Mouse (Mus musculus) c-Kit-negative CD71-positive TER-119-positive erythroid progenitor cells, embryonic 14.5 days (primary cell): Measurements from ENCODE around the gene Cyb561a3.

Experiments used
- DNase-seq: peaks from one replicate; pipeline ENCODE4 v3.0.0-alpha.2; 2013; ENCODE audit warnings: low read depth, low spot score

Gene Cyb561a3

DNA sequence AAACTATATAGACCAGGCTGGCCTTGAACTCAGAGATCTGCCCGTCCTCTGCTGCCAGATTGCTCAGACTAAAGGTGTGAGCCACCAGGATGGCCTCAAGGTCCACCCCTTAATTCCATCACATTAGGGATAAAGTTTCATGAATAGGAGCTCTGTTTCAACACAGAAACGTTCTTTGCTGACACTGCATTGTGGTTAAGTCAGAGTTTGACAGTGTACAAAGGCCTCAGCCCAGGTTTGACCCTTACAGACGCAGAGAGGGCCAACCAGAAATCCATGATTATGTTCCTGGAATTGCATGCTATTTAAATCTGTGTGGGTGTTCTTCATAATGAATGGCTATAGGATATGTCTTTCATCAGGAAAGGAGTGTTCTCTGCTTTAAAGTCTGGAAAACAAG lies 13.3 kb downstream of the Cyb561a3 start:
- DNase-seq: no peak

DNA sequence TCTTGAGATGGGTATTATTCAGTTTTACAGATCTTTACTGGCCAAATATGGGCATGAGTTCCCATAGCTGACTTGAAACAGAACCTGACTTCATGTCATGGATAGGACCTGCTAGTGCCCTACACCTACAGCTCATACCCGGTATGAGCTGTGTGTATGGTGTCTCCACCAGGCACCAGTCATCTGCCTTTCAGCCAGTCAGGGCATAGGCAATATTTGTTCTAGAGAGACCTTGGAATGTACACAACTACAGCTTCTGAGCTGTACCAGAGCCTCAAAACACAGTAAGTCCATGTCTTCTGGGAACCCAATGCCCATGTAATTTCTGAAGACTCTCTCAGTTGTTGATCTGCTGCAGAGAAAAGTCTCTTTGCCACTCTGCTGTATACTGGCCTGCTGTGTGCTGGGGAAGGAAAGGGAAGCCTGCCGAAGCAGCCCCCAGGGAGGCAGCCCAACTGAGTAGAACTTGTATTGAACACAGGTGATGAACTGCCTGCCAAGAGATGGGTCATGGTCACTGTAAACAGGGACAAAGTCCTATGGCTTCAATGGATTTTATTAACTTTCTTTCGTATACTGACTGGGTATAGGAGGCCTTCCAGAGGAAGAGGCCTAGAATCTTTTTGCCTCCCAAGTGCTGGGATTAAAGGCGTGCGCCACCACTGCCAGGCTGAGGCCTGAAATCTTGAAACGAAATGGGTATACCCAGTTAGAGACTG lies 14.8 kb downstream of the Cyb561a3 start:
- no peak for DNase-seq

DNA sequence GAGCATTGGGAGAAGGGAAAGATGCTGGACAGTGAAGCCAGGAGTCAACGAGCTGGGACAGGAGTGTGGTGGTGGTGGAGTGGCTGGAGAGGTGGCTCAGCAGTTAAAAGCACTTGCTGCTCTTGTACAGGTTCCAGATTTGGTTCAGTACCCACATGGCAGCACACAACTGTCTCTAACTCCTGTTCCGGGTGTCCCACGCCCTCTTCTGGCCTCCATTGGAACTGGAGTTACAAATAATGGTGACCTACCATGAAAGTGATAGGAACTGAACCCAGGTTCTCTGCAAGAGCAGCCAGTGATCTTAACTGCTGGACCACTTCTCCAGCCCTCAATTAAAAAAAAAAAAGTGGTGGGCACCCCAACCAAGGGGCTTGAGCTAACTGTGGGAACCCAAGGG lies 21.2 kb downstream of the Cyb561a3 start:
- no peak for DNase-seq

DNA sequence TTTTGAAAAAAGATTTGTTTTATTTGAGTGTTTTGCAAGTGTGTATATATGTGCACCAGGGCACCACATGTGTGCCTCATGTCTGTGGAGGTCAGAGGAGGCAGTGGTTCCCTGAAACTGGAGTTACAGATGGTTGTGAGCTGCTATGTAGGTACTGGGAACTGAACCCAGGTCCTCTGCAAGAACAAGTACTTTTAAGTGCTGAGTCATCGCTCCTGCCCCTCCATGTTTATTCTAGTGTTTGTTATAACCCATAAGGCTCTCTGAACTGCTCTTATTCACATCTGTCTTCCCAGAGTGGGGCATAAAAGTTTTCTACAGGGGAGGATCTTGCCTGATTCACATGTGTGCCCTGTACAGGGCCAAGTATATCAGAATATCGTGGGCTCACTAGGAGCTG lies 22.7 kb downstream of the Cyb561a3 start:
- no peak for DNase-seq

DNA sequence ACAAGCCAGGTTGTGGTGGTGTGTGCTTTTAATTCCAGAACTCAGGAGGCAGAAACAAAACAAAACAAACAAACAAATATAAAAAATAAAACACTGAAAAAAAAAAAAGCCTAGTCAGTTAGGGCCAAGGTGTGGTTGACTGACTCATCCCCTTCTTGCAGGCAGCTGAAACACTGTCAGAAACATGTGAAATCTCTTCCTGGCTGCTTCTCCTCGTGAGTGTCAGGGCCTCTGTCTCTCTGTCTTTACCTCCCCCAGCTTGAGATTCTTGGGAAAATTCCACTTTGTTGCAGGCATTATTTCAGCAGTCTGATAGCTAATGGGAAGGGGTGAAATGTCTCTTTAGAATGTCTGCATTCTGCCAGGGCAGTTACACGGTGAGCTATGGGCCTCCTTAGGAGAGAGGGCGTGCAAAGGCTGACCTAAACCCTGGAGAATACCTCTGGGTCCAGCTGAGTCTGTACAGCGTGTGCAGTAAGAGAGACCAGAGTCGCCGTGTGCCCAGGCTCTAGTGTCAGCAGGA lies 25.3 kb downstream of the Cyb561a3 start:
- no peak for DNase-seq

DNA sequence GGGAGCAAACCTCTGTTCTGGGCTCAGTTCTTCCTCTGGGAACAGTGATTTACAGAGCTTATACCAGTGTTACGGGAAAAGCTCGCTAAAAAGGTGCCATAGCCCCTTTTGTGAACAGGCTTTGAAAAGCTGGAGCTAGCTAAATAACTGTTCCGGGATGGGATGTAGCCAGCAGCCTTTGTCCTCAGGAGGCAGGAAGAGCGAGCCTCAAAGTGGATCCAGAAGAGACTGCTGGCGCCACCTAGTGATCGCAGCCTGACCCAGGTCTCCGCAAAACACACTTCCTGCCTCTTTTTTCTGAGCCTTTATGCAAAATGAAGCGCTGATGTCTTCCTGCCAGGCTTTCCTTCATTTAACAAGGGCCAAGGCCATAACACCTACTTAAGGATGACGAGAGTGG lies 25.8 kb downstream of the Cyb561a3 start:
- DNase-seq: peak; percentile 64

DNA sequence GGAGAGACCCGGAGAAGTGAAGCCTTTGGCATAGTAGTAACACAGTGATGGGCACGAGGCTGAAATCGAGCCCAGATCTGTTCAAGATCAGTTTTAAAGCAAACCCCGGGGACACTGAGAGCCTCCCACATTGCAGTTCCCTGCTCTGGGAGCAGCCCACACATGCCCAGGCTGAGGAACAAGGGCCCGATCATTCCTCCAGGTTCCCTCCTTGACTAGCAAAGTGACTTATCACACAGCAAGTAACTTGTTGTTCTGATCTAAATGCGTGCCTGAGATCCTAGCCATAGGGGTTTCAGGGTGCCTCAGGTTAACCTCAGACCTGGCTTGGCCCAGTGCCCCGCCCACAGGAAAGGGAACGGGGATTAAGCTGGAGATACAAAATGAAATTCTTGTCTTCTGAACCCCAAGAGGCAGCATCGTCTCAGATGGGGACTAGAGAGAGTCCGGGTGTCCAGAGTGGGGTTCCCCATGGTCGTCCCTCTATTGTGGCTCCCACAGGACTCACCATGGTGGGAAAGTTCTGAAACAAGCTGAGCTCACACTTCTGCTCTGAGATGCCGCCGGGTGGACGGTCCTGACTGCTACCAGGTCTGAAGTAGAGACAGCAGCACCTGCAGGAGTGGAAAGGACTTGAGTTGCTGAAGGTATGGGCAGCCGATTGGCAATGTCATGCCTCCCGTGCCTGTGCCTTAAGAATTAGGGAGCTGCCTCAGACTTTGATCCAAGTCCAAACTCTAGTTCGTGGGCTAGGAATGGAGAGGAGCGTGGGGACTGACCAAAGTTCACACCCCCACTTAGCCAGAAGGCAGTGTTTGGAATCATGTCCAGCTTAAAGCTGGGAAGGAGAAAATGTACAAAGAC lies 26.9 kb downstream of the Cyb561a3 start:
- DNase-seq: no peak

DNA sequence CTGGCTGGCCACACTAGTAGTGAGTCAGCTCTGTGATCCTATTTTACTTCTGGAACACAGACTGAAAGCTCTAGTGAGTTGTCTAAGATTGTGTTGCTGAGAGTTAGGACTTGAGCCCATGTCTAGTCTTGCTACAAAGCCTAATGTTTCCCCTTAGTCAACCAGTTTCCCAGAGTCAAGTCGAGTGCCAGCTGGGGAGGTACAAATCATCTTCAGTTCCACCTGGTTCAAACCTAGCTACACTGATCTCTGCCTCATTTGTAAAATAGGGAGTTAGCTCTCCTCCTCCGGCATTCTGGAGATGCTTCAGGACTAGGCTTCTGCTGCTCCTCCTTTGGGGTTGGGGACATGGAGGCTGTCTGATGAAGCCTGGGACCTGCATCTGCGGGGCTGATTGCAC lies 27.6 kb downstream of the Cyb561a3 start:
- DNase-seq: peak; percentile 11

DNA sequence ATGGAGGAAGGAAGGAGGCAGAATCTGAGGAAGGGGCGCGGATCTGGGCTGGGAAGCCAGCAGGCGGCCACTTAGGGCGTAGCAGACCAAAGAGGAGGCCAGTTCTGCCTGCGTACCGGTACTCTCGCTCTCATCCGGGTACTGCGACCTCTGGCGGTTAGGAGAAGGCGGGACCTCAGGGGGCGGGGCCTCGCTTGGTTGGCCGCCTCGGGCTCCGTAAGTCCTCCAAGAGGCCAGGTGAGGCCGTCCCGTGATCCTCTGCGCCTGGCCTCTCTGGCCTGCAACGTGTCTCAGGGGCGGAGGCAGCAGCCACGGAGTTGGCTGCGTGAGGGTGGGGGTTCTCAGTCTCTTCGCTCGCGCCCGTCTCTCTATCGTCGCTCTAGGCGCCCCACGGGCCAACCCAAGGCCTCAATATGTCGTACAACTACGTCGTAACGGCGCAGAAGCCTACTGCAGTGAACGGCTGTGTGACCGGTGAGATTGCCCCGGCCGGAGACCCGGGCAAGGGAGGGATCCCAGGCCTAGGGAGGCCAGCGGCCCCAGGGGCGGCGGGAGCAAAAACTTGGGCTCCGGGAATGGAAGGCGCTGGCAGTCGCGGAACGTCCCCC lies 28.4 kb downstream of the Cyb561a3 start, which contains the start of the genes Ddb1 and Tkfc:
TSS of gene Ddb1 (plus strand) at position 35 of the 608 bp plus-strand sequence.
TSS of gene Tkfc (minus strand) at position 362 of the 608 bp plus-strand sequence.
- peak; percentile 97 for DNase-seq

DNA sequence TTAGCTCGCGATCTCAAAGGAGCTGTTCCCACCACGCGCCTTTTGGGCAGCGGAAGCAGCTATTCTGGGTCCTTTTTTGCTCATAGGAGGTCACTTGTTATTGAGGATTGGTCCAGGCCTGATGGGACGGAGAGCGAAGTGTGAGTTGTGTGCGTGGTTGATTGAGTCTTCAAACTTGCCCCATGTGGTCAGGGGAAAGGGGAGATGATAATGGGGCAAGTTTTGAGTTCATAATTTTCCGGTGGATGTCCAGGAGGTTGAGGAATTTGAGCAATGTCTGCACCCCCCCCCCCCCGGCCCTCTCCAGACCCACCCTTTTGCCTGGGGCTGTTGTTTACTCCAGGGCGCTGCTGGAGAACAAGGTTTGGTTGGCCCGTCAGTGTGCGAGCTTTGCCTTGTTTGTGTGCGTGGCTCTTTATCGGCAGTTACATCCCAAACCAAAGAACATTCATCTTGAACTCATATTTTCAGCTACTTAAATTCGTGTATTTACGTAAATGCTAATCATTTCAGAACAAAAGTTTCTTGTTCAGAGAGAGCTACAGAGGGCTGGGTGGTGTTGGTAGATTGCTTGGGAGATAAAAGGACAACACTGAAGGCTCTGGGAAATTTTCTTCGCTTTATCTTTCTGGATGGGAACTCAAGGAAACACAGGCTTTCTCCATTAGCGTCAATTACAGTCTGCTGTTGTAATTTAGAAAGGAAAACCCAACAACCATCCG lies 29.1 kb downstream of the Cyb561a3 start:
- peak; percentile 42 for DNase-seq

DNA sequence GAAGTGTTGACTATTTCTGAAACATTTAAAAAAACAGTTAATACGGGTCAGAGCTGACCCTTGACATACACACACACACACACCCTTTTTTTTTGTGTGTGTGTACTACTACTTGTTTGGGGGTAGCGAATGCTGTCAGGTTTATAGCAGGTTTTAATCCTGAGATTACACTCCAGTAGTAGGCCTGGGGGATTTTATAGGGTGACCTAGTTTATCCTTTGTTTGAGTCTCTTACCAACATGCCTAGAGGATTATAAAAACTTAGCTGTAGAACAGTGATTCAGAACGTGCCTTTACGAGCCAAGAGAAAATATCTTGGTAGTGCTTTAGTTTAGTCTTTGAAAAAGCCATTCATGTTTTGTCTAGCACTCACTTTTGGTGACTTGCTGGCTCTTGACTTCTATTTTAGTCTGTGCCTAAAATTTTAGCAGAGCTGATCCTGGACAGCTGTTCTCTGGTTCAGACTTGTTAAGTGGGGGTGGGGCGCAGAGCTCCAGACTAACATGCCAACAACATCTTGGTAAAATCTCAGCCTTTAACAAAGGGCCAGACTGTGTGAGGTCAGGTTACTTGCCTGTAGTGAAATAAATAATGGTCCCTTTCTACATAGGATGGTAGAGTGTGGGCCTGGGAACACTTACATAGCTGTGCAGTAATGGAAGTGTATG lies 31.7 kb downstream of the Cyb561a3 start:
- no peak for DNase-seq

DNA sequence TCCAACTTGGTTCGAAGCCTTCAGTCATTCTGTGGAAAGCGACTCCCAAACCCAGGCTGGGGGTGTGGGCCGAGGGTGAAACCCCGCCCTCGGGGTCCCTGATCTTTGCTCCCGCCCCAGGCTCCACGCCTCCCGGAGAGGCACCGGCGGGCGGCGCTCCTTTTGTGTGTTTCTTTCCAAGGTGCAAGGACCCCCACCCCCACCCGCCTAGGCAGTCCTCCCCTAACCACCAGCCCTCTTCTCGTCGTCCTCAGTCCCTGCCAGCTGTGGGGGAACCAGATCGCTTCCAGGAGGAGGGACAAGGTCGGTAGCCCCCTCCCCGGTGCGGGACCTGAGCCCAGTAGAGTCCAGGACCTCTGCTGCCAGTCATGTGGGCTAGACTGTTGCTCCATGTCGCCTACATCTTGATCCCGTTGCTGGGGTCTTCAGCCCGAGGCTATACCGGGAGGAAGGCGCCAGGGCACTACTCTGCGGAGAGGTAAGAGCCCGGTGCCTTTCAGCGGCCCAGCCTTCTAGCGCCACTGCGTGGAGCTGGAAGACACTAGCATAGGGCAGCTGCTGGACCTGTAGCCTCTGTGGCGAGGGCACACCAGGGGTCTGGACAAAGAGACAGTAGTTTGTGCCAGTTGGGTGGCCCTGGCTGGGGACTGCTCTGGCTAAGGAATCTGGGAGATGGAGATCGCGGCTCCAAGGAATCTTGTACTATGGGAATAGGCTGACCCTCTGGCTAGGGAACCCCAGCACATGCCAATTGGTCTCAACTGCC lies 57.3 kb downstream of the Cyb561a3 start, which contains the start of gene Vwce:
TSS of gene Vwce (plus strand) at position 108 of the 766 bp plus-strand sequence.
- DNase-seq: peak; percentile 24

DNA sequence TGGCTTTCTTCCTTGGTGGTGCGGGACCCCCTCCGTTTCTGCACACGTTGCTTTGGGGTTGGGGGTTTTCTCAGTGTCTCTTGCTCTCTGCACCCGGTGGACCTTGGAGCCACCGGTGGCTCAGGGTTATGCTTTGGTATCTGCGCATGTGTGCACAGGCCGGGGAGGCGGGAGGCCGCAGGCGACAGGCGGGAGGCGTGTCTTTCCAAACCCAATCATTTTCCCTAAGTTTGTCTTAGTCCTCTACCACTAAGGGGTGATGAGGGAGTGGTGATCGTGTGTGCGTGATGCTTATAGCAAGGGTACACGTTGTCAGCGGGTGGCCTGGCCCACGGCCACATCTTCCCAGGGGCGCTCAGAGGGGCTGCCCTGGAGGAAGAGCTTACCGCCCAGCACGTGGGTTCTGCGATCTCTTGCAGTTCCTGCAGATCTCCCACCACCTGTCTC lies 57.9 kb downstream of the Cyb561a3 start:
- DNase-seq: peak; percentile 26

DNA sequence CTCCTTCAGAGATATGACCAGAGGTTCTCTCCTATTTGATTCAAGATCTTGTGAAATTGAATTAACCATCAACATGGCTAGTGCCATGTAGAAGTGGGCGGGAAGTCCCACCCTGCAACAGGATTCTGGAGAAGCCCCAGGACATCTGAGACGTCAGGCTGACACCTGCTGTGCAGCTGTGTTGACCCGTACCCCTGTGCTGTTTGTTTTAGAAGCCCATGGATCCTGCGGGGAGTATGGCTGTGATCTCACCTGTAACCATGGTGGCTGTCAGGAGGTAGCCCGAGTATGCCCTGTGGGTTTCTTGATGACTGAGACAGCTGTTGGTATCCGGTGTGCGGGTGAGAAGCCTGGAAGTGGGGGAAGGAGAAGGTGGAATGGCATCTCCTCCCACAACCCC lies 60.9 kb downstream of the Cyb561a3 start:
- DNase-seq: no peak

DNA sequence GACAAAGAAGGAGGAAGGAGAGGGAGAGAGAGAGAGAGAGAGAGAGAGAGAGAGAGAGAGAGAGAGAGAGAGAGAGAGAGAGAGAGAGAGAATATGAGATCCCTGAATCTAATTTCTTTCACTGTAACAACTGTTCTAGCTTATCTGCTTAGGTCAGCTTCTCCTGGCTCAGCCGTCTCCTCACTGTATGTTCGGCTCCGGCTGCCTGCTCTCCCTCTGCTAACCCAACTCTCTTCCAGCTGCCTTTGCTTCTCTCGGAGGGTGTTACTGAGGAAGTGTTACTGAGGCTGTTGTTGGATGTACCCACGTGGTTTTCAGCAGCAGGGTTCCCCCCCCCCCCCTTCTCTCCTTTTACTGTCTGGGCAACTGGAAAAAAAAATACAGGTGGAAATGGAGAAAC lies 63.1 kb downstream of the Cyb561a3 start:
- DNase-seq: no peak

DNA sequence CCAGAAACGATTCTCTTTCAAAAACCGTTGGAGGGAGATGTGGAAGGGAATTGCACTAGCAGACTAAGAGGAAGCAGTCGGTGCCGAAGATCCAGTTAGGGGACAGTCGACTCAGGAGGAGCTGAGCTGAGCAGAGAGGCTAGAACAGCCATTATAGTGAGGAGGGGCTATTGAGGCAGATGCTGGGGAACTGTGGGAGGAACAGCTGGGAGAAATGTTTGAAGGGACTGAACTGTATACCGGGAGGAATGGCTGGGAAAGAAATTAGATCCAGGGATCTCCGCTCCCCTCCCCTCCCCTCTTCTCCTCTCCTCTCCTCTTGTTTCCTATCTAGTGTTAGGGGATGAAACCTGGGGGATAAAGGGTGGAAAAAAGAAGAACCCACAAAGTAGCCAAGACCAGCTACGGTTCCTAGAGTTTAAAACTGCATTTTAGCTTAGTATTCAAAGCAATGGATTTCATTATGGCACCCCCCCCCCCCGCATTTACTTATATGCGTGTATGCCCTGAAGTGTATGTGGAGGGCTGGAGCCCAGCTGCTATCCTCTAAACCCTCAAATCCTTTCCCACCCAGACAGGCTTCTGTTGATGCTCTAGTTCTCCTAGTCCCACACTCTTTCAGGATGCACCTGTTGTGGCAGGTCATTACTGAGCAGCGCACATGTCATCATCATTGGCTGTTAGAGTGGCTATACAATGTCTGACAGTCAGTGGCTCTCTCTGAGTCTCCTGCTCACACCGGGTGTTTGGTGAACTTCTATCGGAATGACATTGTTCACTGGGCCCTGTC lies 63.8 kb downstream of the Cyb561a3 start:
- DNase-seq: no peak
